Mouse (Mus musculus) cerebellum, adult 2 months (tissue): ENCODE measurements around the gene Ap1g1.

Source experiments
- CTCF ChIP-seq: fragments of 200-500 bp; IDR thresholded peaks from 2 replicates; pipeline ENCODE4 v1.5.1; 2011; ENCODE audit warnings: low read depth, mild to moderate bottlenecking, control low read depth, low read length, moderate library complexity, borderline replicate concordance; ENCODE audit not compliant: insufficient read depth
- POLR2A ChIP-seq: fragments of 200-500 bp; IDR thresholded peaks from 2 replicates; pipeline ENCODE4 v1.6.1; 2011; ENCODE audit warnings: low read length, control low read depth, borderline replicate concordance; ENCODE audit not compliant: insufficient read depth

DNA sequence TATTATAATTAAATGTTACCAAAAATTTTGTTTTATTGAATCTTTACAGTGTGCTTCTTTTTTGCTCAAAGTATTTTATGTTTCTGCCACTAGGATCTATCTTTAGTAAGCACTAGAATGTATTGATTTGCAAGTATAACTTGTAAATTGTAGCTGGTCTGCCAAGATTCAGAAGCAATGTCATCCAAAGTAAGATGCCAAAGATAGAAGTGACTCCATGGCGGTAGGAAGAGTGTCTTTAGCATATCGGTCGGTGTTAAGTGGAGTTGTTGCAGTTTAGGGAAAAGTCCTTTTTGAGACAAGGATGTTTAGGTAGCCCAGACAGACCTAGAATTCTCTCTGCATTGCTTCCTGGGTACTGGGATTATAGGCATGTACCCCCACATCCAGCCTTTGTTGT is 128.6 kb downstream of the Ap1g1 start:
- no peak for TF ChIP-seq CTCF
- no peak for TF ChIP-seq POLR2A
